Mouse (Mus musculus) central nervous system, embryonic 14 days (tissue): Measurements from ENCODE around the gene Arfgef2. TPM values are rescaled to one million over a fixed set of nuclear protein-coding genes. Genes with fewer than 3 reads are reported as not detected.

ENCODE experiments used
- polyA plus RNA-seq: library from polyadenylated mRNA; depleted of rRNA; stranded (reverse); fragments of >200 nt; gene quantifications from 2 replicates; pipeline ENCODE4 v1.2.3, GENCODE M21; 2012; rRNA removed

Arfgef2 gene
- polyA plus RNA-seq, result 8.8 and 10.6 TPM in 2 replicates

GRCm38 (mm10) chr2:166805250-166806172 lies at the start of gene Arfgef2:
Arfgef2 (plus strand) TSS chr2:166805588.

GRCm38 (mm10) chr2:166792355-166792754 lies 13.0 kb upstream of the Arfgef2 start, which contains the start of gene Trp53rkb:
Trp53rkb (plus strand) TSS chr2:166792531.

DNA sequence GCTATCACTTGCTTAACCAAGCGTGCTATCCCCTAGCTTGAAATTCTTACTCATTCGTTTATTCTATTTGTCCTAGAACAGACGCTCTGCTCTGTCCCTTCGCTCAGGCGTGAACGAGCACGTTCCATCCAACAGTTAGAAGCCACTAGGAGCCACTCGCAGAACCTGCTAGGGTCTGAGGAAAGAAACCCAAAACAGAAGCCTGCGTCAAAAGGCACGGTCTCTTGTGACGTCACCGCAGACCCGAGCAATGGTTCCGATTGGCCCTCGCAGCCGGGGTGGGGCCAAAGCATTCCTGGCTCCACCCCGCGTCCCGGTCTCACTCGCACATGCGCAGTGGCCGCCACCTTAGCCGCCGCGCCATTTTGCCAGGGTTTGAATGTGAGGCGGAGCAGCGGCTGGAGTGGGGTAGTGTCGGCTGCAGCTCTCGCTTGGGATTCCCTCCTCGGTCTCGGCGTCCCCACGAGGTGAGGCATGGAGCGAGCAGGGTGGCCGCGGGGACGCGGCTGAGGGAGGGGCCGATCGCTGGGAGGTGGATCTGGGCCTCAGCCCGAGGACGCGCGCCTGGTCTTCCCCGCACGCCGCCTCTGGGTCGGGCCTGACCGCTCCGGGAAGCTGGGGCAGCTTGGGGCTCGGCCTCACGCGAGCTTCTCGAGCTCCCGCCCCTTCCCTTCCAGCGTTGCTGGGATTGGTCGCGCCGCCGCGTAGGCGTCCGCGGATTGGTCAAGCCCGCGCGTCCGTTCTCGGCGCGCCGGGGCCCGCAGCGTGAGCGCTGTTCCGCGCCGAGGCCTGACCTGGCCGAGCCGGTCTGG lies 100.5 kb downstream of the Arfgef2 start, which contains the start of gene Cse1l:
Cse1l (plus strand) TSS at position 330 of the 812 bp plus-strand sequence.

Other genes with a start within 250 kb of the Arfgef2 start
- gene Prex1, start 91.8 kb upstream of the Arfgef2 start, polyA plus RNA-seq, result 38.0 and 56.5 TPM in 2 replicates
- 11.4 and 11.6 TPM in 2 replicates for gene Trp53rkb, start 13.1 kb upstream of the Arfgef2 start, polyA plus RNA-seq
- gene Cse1l, start 100.5 kb downstream of the Arfgef2 start, polyA plus RNA-seq, result 66.2 and 73.9 TPM in 2 replicates
- 72.8 and 75.3 TPM in 2 replicates for gene Stau1, start 190.7 kb downstream of the Arfgef2 start, polyA plus RNA-seq
- gene Ddx27, start 209.6 kb downstream of the Arfgef2 start, polyA plus RNA-seq, result 43.3 and 43.7 TPM in 2 replicates